Mouse (Mus musculus): ENCODE results near the gene Eftud2.

Gene Eftud2

DNA sequence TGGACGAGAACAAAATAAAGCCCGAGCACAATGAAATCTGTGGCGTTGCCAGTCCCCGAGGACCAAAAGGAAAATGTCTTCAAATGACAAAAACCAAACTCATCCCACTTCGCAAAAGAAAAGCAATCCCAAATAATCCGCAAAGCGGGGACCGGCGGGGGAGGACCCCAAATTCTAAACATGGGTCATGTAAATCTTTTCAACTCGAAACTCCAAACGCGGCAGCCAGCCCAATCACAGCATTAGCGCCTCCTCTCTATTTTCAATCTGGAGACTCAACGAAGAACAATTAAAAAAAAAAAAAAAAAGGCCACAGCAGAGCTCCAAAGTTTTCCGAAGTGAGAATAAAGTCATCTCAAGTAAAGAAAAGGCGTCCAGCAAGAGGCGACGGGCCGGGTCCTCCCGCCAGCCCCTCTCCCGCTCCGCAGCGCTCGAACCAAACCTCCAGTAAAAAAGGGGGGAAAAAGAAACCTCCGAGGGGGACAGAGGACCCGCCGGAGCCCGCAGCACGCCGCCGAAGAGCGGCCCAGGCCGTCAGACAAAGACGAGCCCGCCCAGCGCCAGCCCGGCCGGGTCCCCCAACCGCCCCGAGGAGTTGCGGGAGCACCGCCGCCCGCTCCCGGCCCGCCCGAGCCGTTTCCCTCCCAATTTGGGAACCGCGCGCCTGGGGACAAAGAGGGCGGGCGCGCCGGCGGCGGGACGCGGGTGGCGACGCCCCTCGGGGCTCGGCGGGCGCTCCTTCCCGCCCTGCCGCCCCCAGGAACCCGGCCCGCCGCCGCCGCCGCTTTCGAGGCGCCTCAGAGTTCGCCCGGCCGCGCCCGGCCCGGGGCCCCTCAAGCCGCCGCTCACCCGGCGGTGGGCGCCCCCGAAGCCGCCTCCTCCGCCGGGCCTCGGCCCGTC lies 62.4 kb downstream of the Eftud2 start:
- DNase-seq (ENCODE audit: low spot score), result peak; percentile 18

DNA sequence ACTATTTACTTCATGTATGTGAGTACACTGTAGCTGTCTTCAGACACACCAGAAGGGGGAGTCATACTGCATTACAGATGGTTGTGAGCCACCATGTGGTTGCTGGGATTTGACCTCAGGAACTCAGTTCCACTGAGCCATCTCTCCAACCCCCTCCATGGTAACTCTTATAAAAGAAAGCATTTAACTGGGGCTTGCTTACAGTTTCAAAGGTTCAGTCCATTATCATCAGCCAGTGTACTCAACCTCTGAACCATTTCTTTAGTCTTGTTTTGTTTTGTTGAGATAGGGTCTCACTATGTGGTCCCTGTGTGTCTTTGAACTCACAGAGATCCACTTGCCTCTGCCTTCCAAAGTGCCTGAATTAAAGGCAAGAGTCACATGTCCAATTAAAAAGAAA lies 65.9 kb downstream of the Eftud2 start:
- DNase-seq (ENCODE audit: low spot score), result no peak

DNA sequence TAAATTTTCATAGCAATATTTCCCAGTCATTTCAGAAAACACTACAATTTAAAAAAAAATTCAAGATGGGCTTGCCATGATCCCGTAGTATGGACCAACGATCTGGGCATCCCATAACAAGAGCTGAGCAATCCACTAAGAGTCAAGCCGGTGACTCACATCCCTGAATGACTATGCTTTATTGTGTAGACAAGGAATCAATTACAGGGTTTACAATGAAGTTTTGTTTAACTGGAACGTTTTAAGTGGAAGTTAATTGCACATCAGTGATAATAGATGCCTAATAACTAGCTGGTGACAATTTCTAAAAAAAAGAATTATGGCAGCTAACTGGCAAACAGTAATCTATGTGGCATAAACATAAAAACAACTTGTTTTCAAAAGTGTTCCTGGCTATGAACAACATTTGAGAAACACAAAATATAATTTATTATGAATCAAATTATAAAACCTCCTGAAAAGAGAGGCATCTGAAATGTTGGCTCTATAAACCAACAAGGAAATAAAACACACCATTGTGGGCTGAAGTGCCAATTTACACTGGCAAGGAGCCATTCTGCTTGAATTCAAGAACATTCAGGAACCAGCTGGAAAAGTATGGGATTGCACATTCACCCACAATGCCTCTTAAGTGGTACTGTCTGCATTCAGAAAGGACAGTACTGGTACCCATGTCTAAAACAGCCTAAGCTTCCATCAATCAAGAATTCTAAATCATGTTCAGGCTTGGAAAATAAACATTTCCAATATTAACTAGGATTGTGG lies 69.9 kb downstream of the Eftud2 start:
- DNase-seq (ENCODE audit: low spot score), result no peak

- no peak for DNase-seq (ENCODE audit: low spot score)
Measured at GRCm38 (mm10) chr11:102808246-102808645, 72.5 kb downstream of the Eftud2 start.

DNA sequence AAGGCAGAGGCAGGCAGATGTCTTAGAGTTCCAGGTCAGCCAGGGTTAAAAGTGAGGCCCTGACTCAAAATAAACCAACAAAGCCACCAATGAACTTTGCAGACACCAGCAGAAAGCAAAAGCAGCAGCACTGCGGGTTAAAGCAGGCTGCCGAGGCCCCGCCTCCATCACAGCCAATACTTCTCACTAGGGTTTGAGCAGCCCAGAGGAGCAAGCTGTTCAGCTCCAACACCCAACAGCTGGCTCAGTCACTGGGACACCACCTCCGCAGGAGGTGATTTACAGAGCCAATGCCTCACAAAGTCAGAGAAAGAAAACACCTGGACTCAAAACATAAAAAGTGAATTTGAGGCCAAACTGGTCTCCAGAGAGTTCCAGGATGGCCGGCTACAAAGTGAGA lies 77.3 kb downstream of the Eftud2 start:
- DNase-seq (ENCODE audit: low spot score), result no peak

DNA sequence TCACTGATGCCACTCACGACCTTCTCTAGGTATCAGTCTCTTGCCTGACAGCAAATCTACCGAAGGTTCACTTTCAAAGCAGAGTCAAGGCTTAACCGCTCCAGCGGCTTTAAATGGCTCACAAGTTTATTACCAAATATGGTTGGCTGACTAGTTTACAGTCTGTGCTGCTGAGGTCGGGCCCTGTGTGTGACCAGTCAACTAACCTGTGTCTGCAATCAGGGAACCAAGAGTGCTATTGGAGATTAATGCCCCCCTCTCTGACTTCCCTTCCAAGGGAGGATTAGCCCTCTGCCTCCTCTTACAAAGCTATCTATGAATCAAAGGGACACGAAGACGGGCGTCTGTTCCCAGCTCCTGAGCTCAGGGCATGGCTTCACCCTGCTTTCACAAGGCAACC lies 86.6 kb downstream of the Eftud2 start:
- DNase-seq (ENCODE audit: low spot score), result no peak

DNA sequence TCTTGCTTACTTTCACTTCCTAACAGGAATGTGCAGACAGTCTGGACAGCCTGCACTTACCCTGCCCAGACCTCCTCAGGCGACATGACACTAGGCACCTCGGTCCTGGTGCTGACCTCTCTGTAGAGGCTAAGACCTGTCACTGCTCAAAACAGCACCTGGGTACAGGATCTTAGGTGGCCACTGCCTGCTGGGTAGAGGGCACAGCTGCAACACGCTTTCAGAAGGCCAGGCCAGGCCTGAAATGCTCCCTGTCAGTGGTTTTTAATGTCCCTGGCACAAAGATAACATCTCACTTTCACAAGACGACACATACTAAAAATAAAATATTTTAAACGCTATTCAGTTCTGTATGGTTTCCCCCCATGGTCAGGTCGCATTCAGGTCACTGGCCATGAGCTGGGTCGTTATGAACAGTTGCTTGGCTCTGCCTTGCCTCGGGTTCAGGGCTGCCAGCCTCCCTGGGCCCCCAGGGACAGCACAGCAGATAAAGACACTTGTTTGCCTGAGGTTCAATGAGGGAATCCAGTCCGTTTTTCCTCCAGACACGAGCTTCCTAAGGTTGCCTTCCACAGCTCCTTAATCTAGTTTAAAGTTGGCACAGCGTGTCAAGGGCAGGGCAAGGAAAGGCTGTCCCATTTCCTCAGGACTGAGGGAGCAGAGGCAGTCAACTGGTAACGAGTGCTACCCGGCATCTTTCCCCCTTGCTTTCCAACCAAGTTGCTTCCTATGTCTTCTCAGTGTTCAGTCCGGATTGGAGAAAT lies 88.9 kb downstream of the Eftud2 start:
- DNase-seq (ENCODE audit: low spot score), result no peak
